ENCODE assay signal across 9 mouse cellular contexts in genomic region chr4:138554934-138555333, GRCm38 (mm10).
DNase-seq lines count a peak whose midpoint lies in the region; ATAC-seq lines count a peak whose summit lies in the region.
"Had no signal": no experiment of that assay in that cellular context is flagged by ENCODE, and none has a peak within 500 bp of the region (broad histone marks: within the 10 kb centered on the region; RNA-seq: fewer than 3 reads in every experiment).

No protein-coding gene starts in this region.

- DNase-seq in embryo, embryonic 10 days (ENCODE audit: low spot score), result peak; percentile 53
- DNase-seq in embryo, embryonic 11 days, result no peak
- DNase-seq in hindbrain, embryonic 10.5 days (ENCODE audit: low spot score), result no peak
- peak; percentile 33 for DNase-seq in kidney, postnatal 14 days
- DNase-seq in midbrain, embryonic 14.5 days, result peak; percentile 53
- no peak for DNase-seq in B cell, adult 2 months
- no peak for DNase-seq in layer of hippocampus, postnatal 14 days (ENCODE audit: low spot score in 2 of 2)
- DNase-seq: spleen, adult 18-20 months had no signal

- WGBS in hindbrain, embryonic 10.5 days, result 3% methylated on average over 14 of the region's 14 CpGs
- 3% methylated on average over 14 of the region's 14 CpGs for WGBS in midbrain, embryonic 14.5 days

- ATAC-seq in midbrain, embryonic 14.5 days (ENCODE audit: low FRiP score, low TSS enrichment), result no peak
- no peak for ATAC-seq in granulocyte monocyte progenitor cell, adult 5-6 weeks (replicated peaks; ENCODE audit: poor library complexity, severe bottlenecking)

- peak overlapping the region; percentile 53 for H3K4me2 ChIP-seq in midbrain, embryonic 14.5 days (ENCODE audit: low read length)

- H3K27ac ChIP-seq in hindbrain, embryonic 10.5 days, result no peak overlapping the region
- H3K27ac ChIP-seq in midbrain, embryonic 14.5 days (replicated peaks; ENCODE audit: low read depth, low read length), result no peak overlapping the region

- H3K27me3 ChIP-seq in hindbrain, embryonic 10.5 days (ENCODE audit: insufficient read depth, poor library complexity, severe bottlenecking), result peaks cover 65% of the 10 kb centered on the region
- H3K27me3 ChIP-seq in midbrain, embryonic 14.5 days (ENCODE audit: control insufficient read depth, insufficient read depth, low read length), result no peaks in the 10 kb centered on the region

- peaks cover 26% of the 10 kb centered on the region for H3K4me1 ChIP-seq in hindbrain, embryonic 10.5 days (replicated peaks)
- H3K4me1 ChIP-seq in midbrain, embryonic 14.5 days (ENCODE audit: control insufficient read depth, insufficient read depth, low read length), result peaks cover 13% of the 10 kb centered on the region

- H3K4me3 ChIP-seq in hindbrain, embryonic 10.5 days, result peak overlapping the region; percentile 41
- H3K4me3 ChIP-seq in midbrain, embryonic 14.5 days (replicated peaks; ENCODE audit: low read depth, low read length), result peak overlapping the region; percentile 21; the same call in 1 of the 2 replicates

- no peaks in the 10 kb centered on the region for H3K9me3 ChIP-seq in hindbrain, embryonic 10.5 days
- H3K9me3 ChIP-seq in midbrain, embryonic 14.5 days (ENCODE audit: control insufficient read depth, low read length), result no peaks in the 10 kb centered on the region

- peak overlapping the region; percentile 45; the same call in 1 of the 2 replicates for H3K9ac ChIP-seq in midbrain, embryonic 14.5 days (replicated peaks; ENCODE audit: low read length)

- H3K36me3 ChIP-seq in hindbrain, embryonic 10.5 days, result no peaks in the 10 kb centered on the region
- H3K36me3 ChIP-seq in midbrain, embryonic 14.5 days (ENCODE audit: control insufficient read depth, insufficient read depth, low read length), result no peaks in the 10 kb centered on the region

Comparison
In these comparisons a context has a peak if more than half of its experiments do, and no peak if none do; other contexts are left out.
1. DNase-seq: peak in embryo, embryonic 10 days (single experiment), kidney, postnatal 14 days (single experiment) and midbrain, embryonic 14.5 days (single experiment); none in embryo, embryonic 11 days (single experiment), hindbrain, embryonic 10.5 days (single experiment), B cell, adult 2 months (0 of 2) and layer of hippocampus, postnatal 14 days (0 of 2).